Mouse (Mus musculus): Measurements from ENCODE around the gene Trim30d.
"Not testable (repeated sequence)": the region's sequence is repeated elsewhere in the genome, so short reads cannot be mapped to it uniquely, and the experiment has no call there.

The Trim30d gene

DNA sequence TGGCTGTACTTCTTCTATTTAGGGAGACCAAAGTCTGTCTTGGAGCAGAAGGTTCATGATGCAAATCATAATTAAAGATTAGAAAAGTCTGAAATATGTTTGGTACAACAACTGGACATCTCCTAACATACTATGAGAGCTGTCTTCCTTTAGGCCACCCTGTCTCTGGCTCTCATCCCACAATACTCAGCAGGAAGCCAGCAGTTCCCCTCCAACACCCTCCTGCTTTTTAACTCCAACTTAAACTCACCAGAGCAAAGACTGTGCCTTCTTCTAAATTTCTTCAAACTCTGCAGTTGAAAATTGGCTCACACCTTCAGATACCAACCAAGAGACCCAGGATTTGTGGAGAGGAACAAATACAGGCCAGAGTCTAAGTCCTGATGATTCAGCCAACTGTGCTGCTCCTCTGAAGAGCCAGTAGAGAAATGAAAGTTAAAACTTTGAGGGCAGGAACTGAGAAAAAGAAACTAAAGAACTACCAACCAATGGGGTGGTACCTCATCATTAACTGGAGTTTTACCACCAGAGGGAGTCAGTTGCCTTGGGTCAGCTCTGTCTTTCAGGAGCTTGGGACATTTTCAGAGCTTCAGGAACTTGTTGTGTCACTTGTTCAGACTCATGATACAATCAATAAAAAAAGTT is at the start of gene Trim30d:
Gene Trim30d (minus strand): TSS at position 429 of the 645 bp plus-strand sequence.
- DNase-seq: not testable (repeated sequence)

GRCm38 (mm10) chr7:104552700-104553099 is 45.1 kb upstream of the Trim30d start:
- no peak for DNase-seq

- no peak for DNase-seq
These were observed 42.2 kb upstream of the Trim30d start, which contains the start of gene Olfr651 for GRCm38 (mm10) chr7:104549833-104550232. Olfr651 (plus strand) TSS chr7:104550133.

GRCm38 (mm10) chr7:104501589-104502371 is 5.9 kb downstream of the Trim30d start:
- no peak for DNase-seq

GRCm38 (mm10) chr7:104501186-104501585 is 6.5 kb downstream of the Trim30d start:
- DNase-seq: not testable (repeated sequence)

DNA sequence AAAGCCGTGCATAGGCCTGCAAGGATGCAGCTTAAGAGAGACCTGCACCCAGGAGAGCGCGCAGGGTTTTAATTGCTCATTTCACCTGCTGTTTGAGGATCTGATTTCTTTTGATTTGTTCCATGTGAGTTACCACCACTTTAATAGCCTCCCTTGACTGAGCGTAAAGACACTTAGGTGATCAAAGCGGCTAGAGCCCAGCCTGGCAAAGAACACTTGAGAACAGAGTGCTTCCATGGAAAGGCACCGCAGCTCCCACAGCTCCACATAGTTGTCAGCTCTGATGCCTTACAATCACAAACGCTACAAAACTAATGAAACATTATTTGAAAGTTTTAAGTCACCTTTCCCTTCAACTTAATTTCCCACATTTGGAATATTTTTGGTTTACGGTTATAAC is 8.2 kb downstream of the Trim30d start:
- DNase-seq: not testable (repeated sequence)

DNA sequence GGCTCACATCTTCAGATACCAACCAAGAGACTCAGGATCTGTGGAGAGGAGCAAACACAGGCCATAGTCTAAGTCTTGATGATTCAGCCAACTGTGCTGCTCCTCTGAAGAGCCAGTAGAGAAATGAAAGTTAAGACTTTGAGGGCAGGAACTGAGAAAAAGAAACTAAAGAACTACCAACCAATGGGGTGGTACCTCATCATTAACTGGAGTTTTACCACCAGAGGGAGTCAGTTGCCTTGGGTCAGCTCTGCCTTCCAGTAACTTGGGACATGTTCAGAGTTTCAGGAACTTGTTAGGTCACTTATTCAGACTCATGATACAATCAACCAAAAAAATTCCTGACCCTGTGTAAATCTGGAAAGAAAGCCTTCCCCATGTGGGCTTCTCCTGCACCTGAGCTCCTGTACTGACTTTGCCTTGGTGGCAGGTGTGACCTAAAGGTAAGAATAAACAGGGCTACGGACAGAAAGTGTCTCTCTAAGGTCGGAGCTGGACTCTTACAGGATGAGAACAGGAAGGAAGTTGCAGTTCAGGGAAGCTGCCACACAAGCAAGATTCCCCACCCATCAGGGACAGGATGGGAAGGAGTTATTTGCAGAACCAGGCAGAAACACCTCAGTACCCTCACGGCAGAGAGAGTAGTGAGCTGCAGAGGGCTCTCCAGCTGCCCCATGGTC is 42.4 kb downstream of the Trim30d start, which contains the start of gene Trim30a:
Gene Trim30a (minus strand): TSS at position 129 of the 680 bp plus-strand sequence.
- DNase-seq: no peak

DNA sequence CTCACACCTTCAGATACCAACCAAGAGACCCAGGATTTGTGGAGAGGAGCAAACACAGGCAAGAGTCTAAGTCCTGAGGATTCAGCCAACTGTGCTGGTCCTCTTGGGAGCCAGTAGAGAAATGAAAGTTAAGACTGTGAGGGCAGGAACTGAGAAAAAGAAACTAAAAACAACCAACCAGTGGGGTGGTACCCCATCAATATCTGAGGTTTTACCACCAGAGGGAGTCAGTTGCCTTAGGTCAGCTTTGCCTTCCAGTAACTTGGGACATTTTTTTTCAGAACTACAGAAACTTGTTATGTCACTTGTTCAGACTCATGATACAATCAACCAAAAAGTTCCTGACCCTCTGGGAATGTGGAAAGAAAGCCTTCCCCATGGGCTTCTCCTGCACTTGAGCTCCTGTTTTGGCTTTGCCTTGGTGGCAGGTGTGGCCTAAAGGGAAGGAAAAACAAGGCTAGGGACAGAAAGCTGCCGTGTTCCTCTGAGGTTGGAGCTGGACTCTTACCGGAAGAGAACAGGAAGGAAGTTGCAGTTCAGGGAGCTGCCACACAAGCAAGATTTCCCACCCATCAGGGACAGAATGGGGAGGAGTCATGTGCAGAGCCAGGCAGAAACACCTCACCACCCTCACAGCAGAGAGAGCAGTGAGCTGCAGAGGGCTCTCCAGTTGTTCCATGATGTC is 61.5 kb downstream of the Trim30d start:
- no peak for DNase-seq

All from right cerebral cortex, postnatal 25 days (tissue).